Mouse (Mus musculus): ENCODE results near the gene Ror1. TPM values are rescaled to one million over a fixed set of nuclear protein-coding genes. Genes with fewer than 3 reads are reported as not detected.

Ror1 gene
- polyA plus RNA-seq, 1 experiment, result 0.12 TPM

DNA sequence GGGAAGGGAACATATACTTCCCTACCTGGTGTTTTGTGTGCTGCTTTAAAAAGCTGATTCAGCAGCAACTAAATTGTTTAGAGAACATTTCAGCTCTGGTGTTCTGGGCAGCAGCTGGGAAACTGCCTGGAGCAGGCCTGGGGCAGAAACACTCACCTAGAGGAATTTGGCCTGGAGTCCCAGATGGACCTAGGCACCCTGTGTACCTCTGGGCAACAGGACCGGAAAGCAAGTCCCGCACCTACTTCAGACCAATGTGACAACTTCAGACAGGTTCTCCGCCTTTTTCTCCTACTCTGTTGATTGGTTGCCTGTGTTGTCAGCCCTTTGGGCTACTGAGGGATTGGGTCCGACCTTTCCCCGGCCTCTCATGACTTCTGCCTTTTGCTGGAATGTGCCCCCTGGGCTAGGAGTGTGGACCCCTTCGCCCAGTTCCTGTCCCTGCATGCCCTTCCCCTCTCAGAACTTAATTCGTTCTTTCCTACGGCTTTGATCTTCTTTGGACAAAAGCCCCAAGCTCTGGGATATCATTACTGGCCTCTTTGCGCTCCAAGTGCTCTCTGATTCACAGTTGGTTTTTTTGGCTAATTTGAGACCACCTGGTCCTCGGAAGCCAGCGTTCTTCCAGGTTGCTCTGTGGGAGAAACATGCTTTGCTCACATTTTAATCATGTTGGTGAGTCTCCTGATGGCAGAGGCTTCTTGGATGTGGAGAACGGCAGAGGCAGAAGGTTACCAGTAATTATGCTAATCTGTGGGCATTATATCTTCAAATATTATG, 31.1 kb downstream of the Ror1 start:
- H3K27ac ChIP-seq (ENCODE audit: control insufficient read depth, insufficient read depth, low read depth, low read length), result no peak overlapping the region

DNA sequence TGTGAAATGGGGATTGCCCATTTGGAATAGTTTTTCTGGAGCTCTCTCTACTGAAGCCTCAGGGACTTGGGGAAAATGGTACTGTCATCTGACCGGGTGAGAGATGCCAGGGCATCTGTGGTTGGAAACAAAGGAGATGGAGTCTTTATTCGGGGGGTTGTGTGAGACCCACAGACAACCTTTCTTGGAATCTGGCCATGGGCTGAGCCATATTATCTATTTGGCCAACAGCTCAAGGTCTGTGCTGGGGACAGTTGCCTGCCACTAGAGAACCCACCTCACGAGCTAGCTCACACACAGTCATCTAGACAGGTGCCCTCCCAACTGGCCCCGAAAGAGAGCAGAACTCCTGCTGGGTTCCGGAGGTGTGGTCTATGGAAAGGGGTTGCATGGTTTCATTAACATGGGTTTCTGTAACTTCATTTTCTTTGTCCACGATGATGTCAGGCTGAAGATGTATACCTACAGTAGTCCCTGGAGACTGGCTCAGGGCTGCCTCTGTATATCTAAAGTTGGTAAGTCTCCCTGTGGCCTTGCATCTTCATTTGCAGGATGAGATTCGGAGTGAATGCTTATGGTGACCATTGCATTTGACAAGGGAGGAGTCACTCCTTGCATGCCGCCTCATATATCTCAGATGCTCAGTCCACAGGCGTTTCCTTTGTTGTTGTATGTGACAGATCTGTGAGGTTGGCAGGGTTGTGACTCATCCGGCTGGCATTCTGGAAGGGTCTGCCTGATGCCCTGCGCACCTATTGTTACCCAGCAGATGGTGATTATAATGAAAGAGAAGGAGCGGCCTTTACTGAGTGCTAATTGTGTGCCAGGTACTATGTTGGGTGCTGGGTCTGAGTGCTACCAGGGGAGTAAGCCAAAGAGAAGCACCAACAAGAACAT, 32.7 kb downstream of the Ror1 start:
- TF ChIP-seq CTCF (IDR thresholded peaks at IDR 0.05; ENCODE audit: control insufficient read depth, insufficient read depth, insufficient replicate concordance, low read depth, low read length), result no peak
- TF ChIP-seq POLR2A (IDR thresholded peaks at IDR 0.05; ENCODE audit: control insufficient read depth, low read depth, low read length), result no peak
- no peaks in the 10 kb centered on the region for H3K27me3 ChIP-seq (ENCODE audit: control insufficient read depth, insufficient read depth, low read length)
- no peaks in the 10 kb centered on the region for H3K4me1 ChIP-seq (ENCODE audit: control insufficient read depth, insufficient read depth, low read length)
- H3K27ac ChIP-seq (ENCODE audit: control insufficient read depth, insufficient read depth, low read depth, low read length), result no peak overlapping the region
- H3K36me3 ChIP-seq (ENCODE audit: control insufficient read depth, insufficient read depth, low read length), result no peaks in the 10 kb centered on the region
- H3K4me3 ChIP-seq (ENCODE audit: control insufficient read depth, low read depth, low read length), result no peak overlapping the region

More for the DNA sequence above, 31.1 kb downstream of the Ror1 start:
- Histone ChIP-seq H3K4me1 (ENCODE audit: control insufficient read depth, insufficient read depth, low read length) (no peaks in the 10 kb centered on the region), H3K4me3 (ENCODE audit: control insufficient read depth, low read depth, low read length) (no peak overlapping the region), H3K36me3 (ENCODE audit: control insufficient read depth, insufficient read depth, low read length) (no peaks in the 10 kb centered on the region), H3K27me3 (ENCODE audit: control insufficient read depth, insufficient read depth, low read length) (no peaks in the 10 kb centered on the region)
- no peak for TF ChIP-seq POLR2A (IDR thresholded peaks at IDR 0.05; ENCODE audit: control insufficient read depth, low read depth, low read length)
- TF ChIP-seq CTCF (IDR thresholded peaks at IDR 0.05; ENCODE audit: control insufficient read depth, insufficient read depth, insufficient replicate concordance, low read depth, low read length), result no peak

DNA sequence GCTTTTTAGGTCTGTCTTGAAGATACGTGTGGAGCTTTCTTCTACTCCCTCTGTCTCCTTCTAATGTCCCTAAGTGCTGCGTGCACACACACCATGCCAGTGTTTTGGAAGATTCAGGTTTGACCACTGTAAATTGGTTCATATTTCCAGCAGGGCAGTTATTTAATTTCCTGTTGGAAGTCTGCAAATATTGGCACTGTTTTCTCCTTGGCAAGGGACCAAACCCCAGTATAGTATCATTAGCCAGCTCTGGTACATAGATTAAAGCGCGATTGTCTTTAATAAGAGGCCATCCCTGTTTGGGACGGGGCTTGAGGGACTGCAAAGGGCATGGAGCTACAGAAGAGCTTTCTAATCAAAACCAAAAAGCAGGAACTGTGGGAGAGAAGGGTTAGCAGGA, 33.6 kb downstream of the Ror1 start:
- H3K36me3 ChIP-seq (ENCODE audit: control insufficient read depth, insufficient read depth, low read length), result no peaks in the 10 kb centered on the region
- no peak overlapping the region for H3K4me3 ChIP-seq (ENCODE audit: control insufficient read depth, low read depth, low read length)
- H3K27ac ChIP-seq (ENCODE audit: control insufficient read depth, insufficient read depth, low read depth, low read length), result no peak overlapping the region
- no peaks in the 10 kb centered on the region for H3K27me3 ChIP-seq (ENCODE audit: control insufficient read depth, insufficient read depth, low read length)
- no peaks in the 10 kb centered on the region for H3K4me1 ChIP-seq (ENCODE audit: control insufficient read depth, insufficient read depth, low read length)
- TF ChIP-seq CTCF (IDR thresholded peaks at IDR 0.05; ENCODE audit: control insufficient read depth, insufficient read depth, insufficient replicate concordance, low read depth, low read length) (no peak), POLR2A (IDR thresholded peaks at IDR 0.05; ENCODE audit: control insufficient read depth, low read depth, low read length) (no peak)

DNA sequence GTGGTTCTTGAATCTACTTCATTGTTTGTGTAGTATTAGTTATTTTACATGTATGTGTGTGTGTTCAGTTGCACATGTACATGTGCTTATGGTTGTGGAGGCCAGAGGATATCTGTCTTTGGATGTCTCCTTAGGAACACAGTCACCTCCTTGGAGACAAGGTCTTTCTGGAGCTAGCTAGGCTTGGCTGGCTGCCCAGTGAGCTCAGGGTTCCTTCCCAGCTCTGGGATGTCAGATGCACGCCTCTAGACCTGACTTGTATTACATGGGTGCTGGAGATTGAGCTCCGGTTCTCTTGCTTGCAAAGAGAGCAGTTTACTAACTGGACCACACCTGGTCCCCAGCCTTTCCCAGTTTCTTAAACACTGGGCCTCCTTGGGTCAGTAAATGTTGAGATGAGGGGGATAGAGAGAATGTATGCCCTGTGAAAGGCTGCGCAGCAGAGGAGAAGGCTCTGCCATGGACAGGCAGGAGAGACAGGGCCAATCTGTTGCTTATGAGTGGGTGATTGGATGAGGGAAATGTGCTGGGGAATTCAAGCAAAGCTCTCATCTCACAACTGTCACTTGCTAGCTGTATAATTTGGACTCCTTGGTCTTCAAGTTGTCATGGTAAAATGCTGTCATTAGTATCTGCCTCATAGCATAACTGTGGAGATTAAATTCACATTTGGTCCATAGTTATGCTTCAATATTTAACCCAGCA, 35.3 kb downstream of the Ror1 start:
- Histone ChIP-seq H3K27ac (ENCODE audit: control insufficient read depth, insufficient read depth, low read depth, low read length) (no peak overlapping the region), H3K36me3 (ENCODE audit: control insufficient read depth, insufficient read depth, low read length) (no peaks in the 10 kb centered on the region), H3K4me1 (ENCODE audit: control insufficient read depth, insufficient read depth, low read length) (no peaks in the 10 kb centered on the region), H3K27me3 (ENCODE audit: control insufficient read depth, insufficient read depth, low read length) (no peaks in the 10 kb centered on the region), H3K4me3 (ENCODE audit: control insufficient read depth, low read depth, low read length) (no peak overlapping the region)
- TF ChIP-seq POLR2A (IDR thresholded peaks at IDR 0.05; ENCODE audit: control insufficient read depth, low read depth, low read length), result no peak
- no peak for TF ChIP-seq CTCF (IDR thresholded peaks at IDR 0.05; ENCODE audit: control insufficient read depth, insufficient read depth, insufficient replicate concordance, low read depth, low read length)

DNA sequence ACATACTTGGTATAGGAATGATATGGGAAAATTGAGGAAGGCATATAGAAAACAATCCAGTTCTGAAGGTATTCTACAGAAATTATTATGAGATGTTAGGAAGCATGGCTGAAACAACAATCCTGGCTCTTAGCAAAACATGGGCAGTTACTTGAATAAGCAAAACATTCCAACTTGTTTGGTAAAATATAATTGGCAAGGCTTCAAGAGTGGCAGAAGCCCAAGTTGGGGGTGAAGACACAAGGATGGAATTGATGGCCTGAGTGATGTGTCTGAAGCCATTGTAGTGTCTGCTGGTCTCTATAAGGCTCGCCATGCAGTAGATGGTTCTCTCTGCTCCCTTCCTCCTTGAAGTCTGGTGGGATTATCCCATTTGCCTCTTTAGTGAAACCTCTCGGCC, 35.9 kb downstream of the Ror1 start:
- H3K4me1 ChIP-seq (ENCODE audit: control insufficient read depth, insufficient read depth, low read length), result no peaks in the 10 kb centered on the region
- TF ChIP-seq CTCF (IDR thresholded peaks at IDR 0.05; ENCODE audit: control insufficient read depth, insufficient read depth, insufficient replicate concordance, low read depth, low read length), result no peak
- no peak for TF ChIP-seq POLR2A (IDR thresholded peaks at IDR 0.05; ENCODE audit: control insufficient read depth, low read depth, low read length)
- no peaks in the 10 kb centered on the region for H3K36me3 ChIP-seq (ENCODE audit: control insufficient read depth, insufficient read depth, low read length)

DNA sequence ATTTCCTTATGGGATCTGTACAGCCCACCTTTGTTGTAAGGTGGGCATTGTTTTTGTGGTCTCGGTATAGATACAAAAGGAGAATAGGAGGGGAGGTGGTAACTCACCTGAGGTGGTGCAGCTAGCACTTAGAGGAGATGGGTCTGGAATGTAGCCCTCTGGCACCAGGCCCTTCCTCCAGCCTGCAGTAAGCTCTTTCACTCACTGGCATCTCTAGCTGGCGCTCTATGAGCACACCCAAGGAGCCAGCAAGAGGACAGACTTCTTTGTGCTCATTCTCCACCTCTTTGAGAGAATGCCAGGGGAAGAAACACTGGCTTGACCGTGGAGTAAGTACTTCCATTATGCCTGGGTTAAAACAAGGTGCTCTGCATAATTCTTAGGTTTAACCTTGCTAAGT, 36.7 kb downstream of the Ror1 start:
- Histone ChIP-seq H3K4me3 (ENCODE audit: control insufficient read depth, low read depth, low read length) (no peak overlapping the region), H3K36me3 (ENCODE audit: control insufficient read depth, insufficient read depth, low read length) (no peaks in the 10 kb centered on the region), H3K4me1 (ENCODE audit: control insufficient read depth, insufficient read depth, low read length) (no peaks in the 10 kb centered on the region), H3K27ac (ENCODE audit: control insufficient read depth, insufficient read depth, low read depth, low read length) (no peak overlapping the region), H3K27me3 (ENCODE audit: control insufficient read depth, insufficient read depth, low read length) (no peaks in the 10 kb centered on the region)
- TF ChIP-seq CTCF (IDR thresholded peaks at IDR 0.05; ENCODE audit: control insufficient read depth, insufficient read depth, insufficient replicate concordance, low read depth, low read length), result no peak
- no peak for TF ChIP-seq POLR2A (IDR thresholded peaks at IDR 0.05; ENCODE audit: control insufficient read depth, low read depth, low read length)

More for the DNA sequence above, 35.9 kb downstream of the Ror1 start:
- no peak overlapping the region for H3K27ac ChIP-seq (ENCODE audit: control insufficient read depth, insufficient read depth, low read depth, low read length)
- no peaks in the 10 kb centered on the region for H3K27me3 ChIP-seq (ENCODE audit: control insufficient read depth, insufficient read depth, low read length)
- H3K4me3 ChIP-seq (ENCODE audit: control insufficient read depth, low read depth, low read length), result no peak overlapping the region

DNA sequence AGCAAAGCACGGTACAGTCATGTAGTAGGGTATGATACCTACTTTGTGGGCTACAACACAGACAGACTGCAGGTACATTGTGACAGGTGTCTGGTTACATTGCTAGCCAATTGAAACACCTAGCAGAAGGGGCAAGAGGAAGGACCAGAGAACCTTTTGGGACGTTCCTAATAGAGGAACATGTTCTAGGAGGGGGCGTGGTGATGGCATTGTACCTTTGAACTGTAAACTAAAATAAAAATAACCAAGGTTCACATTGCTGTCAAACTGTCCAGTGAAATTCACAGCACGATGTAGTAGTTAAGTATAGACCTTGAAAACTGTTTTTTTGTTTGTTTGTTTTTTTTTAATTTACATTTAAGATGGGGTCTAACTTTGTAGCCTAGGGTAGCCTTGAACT, 40.5 kb downstream of the Ror1 start:
- Histone ChIP-seq H3K27me3 (ENCODE audit: control insufficient read depth, insufficient read depth, low read length) (no peaks in the 10 kb centered on the region), H3K4me1 (ENCODE audit: control insufficient read depth, insufficient read depth, low read length) (no peaks in the 10 kb centered on the region), H3K4me3 (ENCODE audit: control insufficient read depth, low read depth, low read length) (no peak overlapping the region), H3K27ac (ENCODE audit: control insufficient read depth, insufficient read depth, low read depth, low read length) (no peak overlapping the region), H3K36me3 (ENCODE audit: control insufficient read depth, insufficient read depth, low read length) (no peaks in the 10 kb centered on the region)
- TF ChIP-seq POLR2A (IDR thresholded peaks at IDR 0.05; ENCODE audit: control insufficient read depth, low read depth, low read length), result no peak
- no peak for TF ChIP-seq CTCF (IDR thresholded peaks at IDR 0.05; ENCODE audit: control insufficient read depth, insufficient read depth, insufficient replicate concordance, low read depth, low read length)
